Mouse (Mus musculus) liver, postnatal 0 days (tissue): ENCODE results near the gene Smcr8.
"Not testable (repeated sequence)": the region's sequence is repeated elsewhere in the genome, so short reads cannot be mapped to it uniquely, and the experiment has no call there.

Experiments used
- CTCF ChIP-seq: sonication (generic); IDR thresholded peaks from 2 replicates; pipeline ENCODE4 v1.5.1; 2016; ENCODE audit warnings: antibody characterized with exemption, low read depth
- EP300 ChIP-seq: IDR thresholded peaks from 2 replicates; pipeline ENCODE4 v1.6.1; 2016; ENCODE audit warnings: antibody characterized with exemption, low read depth, mild to moderate bottlenecking

GRCm38 (mm10) chr11:60811618-60812017 lies 34.3 kb downstream of the Smcr8 start, which contains the start of gene Shmt1:
- not testable (repeated sequence) for TF ChIP-seq CTCF, EP300
